Mouse (Mus musculus) erythroblast, embryonic 14.5 days (primary cell): ENCODE data around the gene Wipf3.

Experiments used
- GATA1 ChIP-seq: IDR thresholded peaks from 2 replicates; pipeline ENCODE4 v1.6.1; 2012; ENCODE audit warnings: low read length, inconsistent platforms, mixed read lengths
- TAL1 ChIP-seq: IDR thresholded peaks from 3 replicates; pipeline ENCODE4 v1.6.1; 2012; ENCODE audit warnings: low read length, inconsistent platforms, mixed read lengths

DNA sequence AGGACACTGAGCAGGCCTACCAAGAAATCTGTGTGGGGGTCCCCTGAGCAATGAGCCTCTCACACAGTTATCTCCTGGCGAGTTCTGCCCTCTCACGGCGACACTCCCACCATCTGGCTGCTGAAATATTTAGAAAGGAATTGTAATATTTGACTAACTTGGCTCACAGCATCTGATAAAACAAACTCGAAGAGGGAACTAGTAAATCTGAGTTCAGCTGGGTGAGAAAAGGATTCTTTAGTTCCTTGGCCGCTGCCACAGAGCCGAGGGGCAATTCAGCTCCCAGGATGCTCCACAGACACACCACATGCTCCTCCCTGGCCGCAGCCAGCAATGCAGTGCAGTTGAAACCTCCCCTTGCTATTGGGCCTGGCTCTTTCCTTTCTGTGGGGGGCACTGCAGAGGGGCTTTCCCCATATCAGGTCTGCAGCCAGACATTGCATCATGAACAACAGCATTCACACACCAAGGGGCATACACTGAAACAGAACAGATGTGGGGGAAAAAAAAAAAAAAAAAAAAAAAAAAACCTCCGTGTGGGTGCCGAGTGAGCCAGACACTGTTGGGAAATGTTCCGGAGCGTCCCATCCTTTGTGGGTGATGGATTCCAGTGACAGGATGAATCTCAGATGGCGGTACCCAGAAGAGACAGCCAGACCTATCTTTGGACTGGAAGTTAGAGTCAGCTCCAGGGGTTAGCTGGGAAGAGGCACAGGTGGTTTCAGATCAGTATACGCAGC is 3.6 kb downstream of the Wipf3 start:
- no peak for TF ChIP-seq GATA1
- no peak for TF ChIP-seq TAL1
